Mouse (Mus musculus): ENCODE measurements around the gene Enam. TPM values are rescaled to one million over a fixed set of nuclear protein-coding genes. Genes with fewer than 3 reads are reported as not detected.

The Enam gene
- polyA plus RNA-seq (2017; shearing (Covaris generic)) = not detected

GRCm38 (mm10) chr5:88487675-88488074, at the start of gene Enam:
Gene Enam (plus strand): TSS chr5:88487975.

DNA sequence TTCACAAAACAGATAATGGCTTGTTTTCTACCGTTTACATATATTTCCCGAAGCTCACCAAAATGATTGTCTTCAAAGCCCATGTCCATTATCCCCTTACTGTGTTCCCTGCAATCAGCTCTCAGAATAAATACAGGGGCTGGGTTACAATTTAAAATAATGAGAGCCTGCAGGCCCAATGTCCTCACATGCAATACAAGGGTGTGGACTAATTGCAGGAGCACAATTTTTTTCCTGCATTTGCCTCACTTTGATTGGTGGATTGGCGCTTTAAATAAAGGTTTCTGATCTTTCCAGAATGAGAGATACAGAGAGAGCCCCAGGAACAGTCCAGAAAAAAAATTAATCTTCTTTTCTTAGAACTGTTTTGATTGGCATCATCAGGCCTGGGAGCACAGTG, 32.1 kb upstream of the Enam start, which contains the start of gene Ambn:
TSS of gene Ambn (plus strand) at position 301 of the 400 bp plus-strand sequence.

GRCm38 (mm10) chr5:88527657-88528056, 39.9 kb downstream of the Enam start, which contains the start of gene Jchain:
Gene Jchain (minus strand): TSS chr5:88527891.

DNA sequence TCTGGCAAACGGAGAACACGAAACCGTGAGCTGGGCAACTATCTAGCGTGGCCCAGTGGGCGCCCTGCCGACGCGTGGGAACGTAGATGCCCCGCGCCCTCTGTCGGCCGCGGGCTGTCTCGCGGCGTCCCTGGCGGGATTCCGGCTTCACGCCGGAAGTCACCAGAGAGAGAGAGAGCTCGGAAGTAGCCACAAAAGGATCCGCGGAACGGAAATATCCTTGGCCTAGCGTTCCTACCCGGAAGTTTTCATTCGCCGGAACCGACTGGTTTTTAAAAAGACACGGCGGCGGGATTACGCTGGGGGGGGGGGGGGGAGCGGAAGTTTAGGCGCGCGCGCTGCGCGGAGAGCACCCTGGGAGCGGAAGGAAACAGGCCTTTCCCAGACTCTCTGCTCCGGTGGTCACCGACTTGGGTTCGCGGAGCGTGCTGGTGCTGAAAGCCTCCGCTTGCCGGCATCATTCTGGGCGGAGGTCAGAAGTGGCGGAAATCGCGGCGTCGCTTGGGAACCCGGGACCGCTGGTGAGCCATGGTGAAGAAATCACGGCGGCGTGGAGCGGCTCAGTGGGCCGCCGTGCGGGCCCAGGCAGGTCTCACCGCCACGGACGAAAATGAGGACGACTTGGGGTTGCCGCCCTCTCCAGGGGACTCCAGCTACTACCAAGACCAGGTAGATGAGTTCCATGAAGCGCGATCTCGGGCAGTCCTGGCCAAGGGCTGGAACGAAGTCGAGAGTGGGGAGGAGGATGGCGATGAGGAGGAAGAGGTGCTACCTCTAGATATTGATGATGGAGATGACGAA, 66.5 kb downstream of the Enam start, which contains the start of gene Utp3:
TSS of gene Utp3 (plus strand) at position 377 of the 801 bp plus-strand sequence.

Other genes with a start within 250 kb of the Enam start
- not detected for gene Gm7714, start 219.1 kb upstream of the Enam start, polyA plus RNA-seq (2017; shearing (Covaris generic))
- gene Prol1, start 170.7 kb upstream of the Enam start, polyA plus RNA-seq (2017; shearing (Covaris generic)) = not detected
- gene Amtn, start 111.9 kb upstream of the Enam start, polyA plus RNA-seq (2017; shearing (Covaris generic)) = not detected
- not detected for gene Ambn, start 32.0 kb upstream of the Enam start, polyA plus RNA-seq (2017; shearing (Covaris generic))
- gene Jchain, start 39.9 kb downstream of the Enam start, polyA plus RNA-seq (2017; shearing (Covaris generic)) = 1.2 TPM
- 96.1 TPM for gene Utp3, start 66.5 kb downstream of the Enam start, polyA plus RNA-seq (2017; shearing (Covaris generic))
- 10.1 TPM for gene Rufy3, start 77.1 kb downstream of the Enam start, polyA plus RNA-seq (2017; shearing (Covaris generic))
- gene Grsf1, start 188.2 kb downstream of the Enam start, polyA plus RNA-seq (2017; shearing (Covaris generic)) = 54.3 TPM
- gene Mob1b, start 232.9 kb downstream of the Enam start, polyA plus RNA-seq (2017; shearing (Covaris generic)) = 11.5 TPM